Mouse (Mus musculus) hindlimb bud, embryonic 11.5 days (tissue): ENCODE measurements at regions not wholly inside any gene's neighbourhood (a gene's known extent, or its start where the extent isn't known, plus 50 kb on each side); places are given as distances from the start of the nearest gene placed in this dataset.

Experiments used
- DNase-seq: peaks from one replicate; pipeline ENCODE4 v3.0.0-alpha.2; 2012; ENCODE audit warnings: low read depth, low spot score; ENCODE audit errors: extremely low spot score

- DNase-seq, result peak; percentile 49
Measured at GRCm38 (mm10) chr11:19350331-19351242, 331.8 kb upstream of the Meis1 start.

GRCm38 (mm10) chr11:19351243-19351787, 332.5 kb upstream of the Meis1 start:
- peak; percentile 20 for DNase-seq

GRCm38 (mm10) chr11:19353706-19354105, 334.9 kb upstream of the Meis1 start:
- no peak for DNase-seq

- DNase-seq, result no peak
Measured at GRCm38 (mm10) chr11:19355179-19355578, 336.4 kb upstream of the Meis1 start.

- no peak for DNase-seq
Measured at GRCm38 (mm10) chr11:19356151-19356550, 337.4 kb upstream of the Meis1 start.

GRCm38 (mm10) chr11:19369152-19369551, 350.4 kb upstream of the Meis1 start:
- no peak for DNase-seq

GRCm38 (mm10) chr11:19373476-19373875, 354.7 kb upstream of the Meis1 start:
- no peak for DNase-seq

GRCm38 (mm10) chr11:19380935-19381334, 362.1 kb upstream of the Meis1 start:
- peak; percentile 6 for DNase-seq

- no peak for DNase-seq
Measured at GRCm38 (mm10) chr11:19389136-19389535, 370.4 kb upstream of the Meis1 start.

- DNase-seq, result no peak
Measured at GRCm38 (mm10) chr11:19392190-19392589, 373.4 kb upstream of the Meis1 start.

GRCm38 (mm10) chr11:19394372-19394771, 375.6 kb upstream of the Meis1 start:
- DNase-seq, result no peak

- DNase-seq, result no peak
Measured at GRCm38 (mm10) chr11:19400396-19400795, 381.6 kb upstream of the Meis1 start.

- no peak for DNase-seq
Measured at GRCm38 (mm10) chr11:19420143-19420542, 401.4 kb upstream of the Meis1 start.

- no peak for DNase-seq
Measured at GRCm38 (mm10) chr11:19423268-19423667, 404.5 kb upstream of the Meis1 start.

- DNase-seq, result peak; percentile 57
Measured at GRCm38 (mm10) chr11:19423841-19424815, 405.3 kb upstream of the Meis1 start.

- DNase-seq, result no peak
Measured at GRCm38 (mm10) chr11:19427559-19427958, 408.8 kb upstream of the Meis1 start.

- no peak for DNase-seq
Measured at GRCm38 (mm10) chr11:19433680-19434619, 415.2 kb upstream of the Meis1 start.

- DNase-seq, result no peak
Measured at GRCm38 (mm10) chr11:19438385-19438784, 419.6 kb upstream of the Meis1 start.

GRCm38 (mm10) chr11:19441936-19442335, 423.2 kb upstream of the Meis1 start:
- no peak for DNase-seq
